Mouse (Mus musculus) telencephalon, adult 2 months (tissue): Measurements from ENCODE around the gene Abl1.

ENCODE experiments used
- DNase-seq: peaks from one replicate; pipeline ENCODE4 v3.0.0-alpha.2; 2011; ENCODE audit warnings: low read depth, low spot score

Abl1 gene

GRCm38 (mm10) chr2:31689045-31689444 lies 869 bp downstream of the Abl1 start:
- DNase-seq, result no peak

DNA sequence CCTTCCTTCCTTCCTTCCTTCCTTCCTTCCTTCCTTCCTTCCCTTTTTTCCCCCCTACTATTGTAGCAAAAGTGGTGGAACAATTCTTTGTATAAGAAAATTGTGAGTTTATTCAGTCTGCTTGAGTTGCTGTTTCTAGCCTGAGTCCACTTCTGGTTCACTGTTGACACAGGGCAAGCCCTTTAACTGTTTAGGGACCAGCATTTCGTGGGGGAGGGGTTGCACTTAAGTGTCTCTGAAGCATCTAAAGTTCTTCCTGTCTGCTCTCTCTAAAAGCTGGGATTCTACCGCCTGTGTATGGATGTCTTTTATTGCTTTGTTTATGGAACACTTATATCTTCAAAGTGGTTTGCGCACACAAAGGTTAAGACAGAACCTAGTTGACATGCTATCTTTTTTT lies 1.9 kb downstream of the Abl1 start:
- no peak for DNase-seq

- DNase-seq, result no peak
Observed at GRCm38 (mm10) chr2:31698209-31698608, 10.0 kb downstream of the Abl1 start.

DNA sequence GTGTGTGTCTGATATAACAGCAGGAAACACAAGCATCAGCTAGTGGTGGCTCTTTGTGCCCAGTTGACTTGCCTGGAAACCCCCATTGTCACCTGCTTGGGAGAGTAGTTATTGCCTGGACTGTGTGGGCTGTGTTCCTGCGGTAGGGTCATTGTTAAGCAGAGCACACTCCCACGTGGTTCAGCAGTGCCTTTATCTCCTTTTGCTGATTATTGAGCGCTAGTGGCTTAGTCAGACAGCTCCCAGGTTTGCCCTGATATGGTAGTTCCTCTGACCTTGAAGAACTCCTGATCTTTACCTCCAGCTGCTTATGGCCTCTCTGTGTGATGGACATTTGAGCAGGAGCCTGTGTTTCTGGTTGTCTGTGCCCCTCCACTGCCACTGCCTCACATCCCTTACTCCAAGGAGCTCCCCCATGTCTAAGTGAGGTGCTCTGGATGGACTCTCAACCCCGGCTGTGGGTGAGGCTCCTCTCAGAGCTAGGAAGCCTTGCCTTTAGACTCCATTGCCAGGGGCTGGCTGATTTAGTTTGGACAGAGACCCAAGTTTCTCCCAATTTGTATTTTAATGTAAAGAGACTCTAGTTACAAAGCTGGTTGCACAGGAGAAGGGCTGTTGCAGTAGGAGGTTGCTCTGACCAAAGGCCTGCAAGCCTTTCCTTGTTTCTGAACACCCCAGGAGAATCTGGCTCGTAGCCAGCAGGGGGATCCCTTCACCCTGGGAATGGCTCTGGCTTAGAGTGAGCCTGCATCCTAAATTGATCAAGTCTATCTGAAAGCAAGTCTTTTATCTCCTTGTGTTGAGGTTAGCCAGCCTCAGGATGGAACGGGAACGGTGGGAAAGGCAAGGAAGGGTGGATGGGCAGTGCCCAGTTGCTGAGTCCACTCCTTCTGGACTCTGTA lies 12.6 kb downstream of the Abl1 start:
- no peak for DNase-seq

DNA sequence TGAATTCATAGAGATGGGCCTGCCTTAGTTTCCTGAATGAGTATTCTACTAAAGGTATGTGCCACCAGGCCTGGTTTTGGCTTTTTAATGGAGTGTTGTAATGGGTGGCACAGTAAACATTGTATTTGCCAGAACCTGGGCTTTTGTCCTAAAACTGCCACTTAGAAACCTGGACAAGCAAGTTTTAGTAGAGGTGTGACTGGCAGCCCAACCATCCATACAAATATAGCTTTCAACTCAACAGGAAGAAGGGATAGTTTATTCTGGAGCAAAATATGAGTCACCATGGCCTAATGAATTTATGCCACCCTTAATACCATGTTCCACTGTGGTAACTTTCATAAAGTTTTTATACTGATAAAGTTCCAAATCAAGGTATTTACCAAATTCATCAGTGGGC lies 15.1 kb downstream of the Abl1 start:
- no peak for DNase-seq

GRCm38 (mm10) chr2:31705914-31706313 lies 17.7 kb downstream of the Abl1 start:
- no peak for DNase-seq

- DNase-seq, result no peak
Observed at GRCm38 (mm10) chr2:31706531-31706930, 18.4 kb downstream of the Abl1 start.

DNA sequence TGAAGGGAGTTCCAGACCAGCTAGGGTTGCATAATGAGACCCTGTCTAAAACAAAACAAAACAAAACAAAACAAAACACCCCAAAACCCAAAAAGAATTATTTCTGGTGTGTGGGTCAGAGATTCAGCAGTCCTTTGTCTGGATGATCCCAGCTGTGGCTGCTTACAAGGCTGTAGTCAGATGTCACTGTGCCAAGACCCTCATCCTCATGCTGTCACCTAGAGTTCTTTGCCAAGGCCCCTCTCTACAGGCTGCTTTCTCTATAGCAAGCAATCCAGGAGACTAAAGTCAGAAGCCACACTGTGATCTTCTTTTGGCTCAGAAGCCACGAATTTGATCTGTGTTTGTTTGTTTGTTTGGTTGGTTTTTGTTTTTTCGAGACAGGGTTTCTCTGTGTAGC lies 24.5 kb downstream of the Abl1 start:
- DNase-seq, result no peak

- DNase-seq, result no peak
Observed at GRCm38 (mm10) chr2:31713813-31714212, 25.6 kb downstream of the Abl1 start.

- DNase-seq, result no peak
Observed at GRCm38 (mm10) chr2:31714780-31715179, 26.6 kb downstream of the Abl1 start.

DNA sequence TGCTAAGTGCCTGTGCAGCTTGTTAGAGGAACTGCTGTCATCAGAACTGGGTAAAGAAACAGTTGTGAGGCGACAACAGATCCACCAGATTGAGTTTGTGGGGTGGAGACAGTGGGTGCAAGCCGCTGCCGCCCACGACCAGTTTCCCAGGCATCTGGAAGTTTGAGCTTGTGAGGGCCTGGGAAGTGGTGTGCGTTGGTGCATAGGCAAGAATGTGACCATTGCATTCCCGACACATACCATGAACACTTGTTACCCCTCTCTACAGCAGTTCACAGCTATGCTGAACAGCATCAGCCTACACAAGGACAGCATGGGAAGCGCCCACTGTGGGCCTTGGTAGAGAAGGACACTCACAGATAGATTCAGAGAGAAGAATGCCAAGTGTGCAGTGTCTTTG lies 27.8 kb downstream of the Abl1 start:
- DNase-seq, result peak; percentile 66

DNA sequence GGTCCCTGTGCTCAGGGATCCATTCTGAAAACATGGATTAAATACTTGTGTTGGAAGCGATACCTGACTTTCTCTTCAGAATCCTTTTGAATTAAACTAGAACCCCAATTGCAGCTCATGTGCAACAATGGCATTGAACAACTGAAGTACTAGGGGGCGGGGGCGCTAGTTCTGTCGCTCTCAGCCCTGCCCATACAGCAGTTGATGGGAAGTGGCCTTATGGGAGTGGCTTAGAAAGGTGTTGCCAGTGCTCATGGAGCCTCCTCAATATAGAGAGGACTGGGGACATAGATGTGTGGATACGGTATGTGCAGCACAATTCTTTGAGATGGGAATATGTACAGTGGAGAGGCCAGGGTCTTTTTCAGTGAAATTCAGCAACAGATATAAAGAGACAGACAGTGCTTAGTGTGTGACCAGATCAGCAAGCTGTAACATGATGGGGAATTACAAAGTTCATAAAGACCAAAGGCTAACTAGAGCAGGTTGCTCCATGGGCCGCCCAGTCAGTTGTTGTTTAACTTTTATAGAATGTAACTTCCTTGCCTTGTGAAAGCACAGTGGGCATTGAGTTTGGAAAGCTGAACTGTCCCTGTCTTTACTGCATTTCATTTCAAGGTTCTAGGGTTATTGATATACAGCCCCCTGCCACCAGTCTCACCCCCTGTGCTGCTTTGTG lies 31.2 kb downstream of the Abl1 start:
- no peak for DNase-seq

GRCm38 (mm10) chr2:31719944-31720343 lies 31.8 kb downstream of the Abl1 start:
- DNase-seq, result no peak

GRCm38 (mm10) chr2:31720783-31721182 lies 32.6 kb downstream of the Abl1 start:
- DNase-seq, result no peak

- DNase-seq, result no peak
Observed at GRCm38 (mm10) chr2:31724730-31725490, 36.7 kb downstream of the Abl1 start.

DNA sequence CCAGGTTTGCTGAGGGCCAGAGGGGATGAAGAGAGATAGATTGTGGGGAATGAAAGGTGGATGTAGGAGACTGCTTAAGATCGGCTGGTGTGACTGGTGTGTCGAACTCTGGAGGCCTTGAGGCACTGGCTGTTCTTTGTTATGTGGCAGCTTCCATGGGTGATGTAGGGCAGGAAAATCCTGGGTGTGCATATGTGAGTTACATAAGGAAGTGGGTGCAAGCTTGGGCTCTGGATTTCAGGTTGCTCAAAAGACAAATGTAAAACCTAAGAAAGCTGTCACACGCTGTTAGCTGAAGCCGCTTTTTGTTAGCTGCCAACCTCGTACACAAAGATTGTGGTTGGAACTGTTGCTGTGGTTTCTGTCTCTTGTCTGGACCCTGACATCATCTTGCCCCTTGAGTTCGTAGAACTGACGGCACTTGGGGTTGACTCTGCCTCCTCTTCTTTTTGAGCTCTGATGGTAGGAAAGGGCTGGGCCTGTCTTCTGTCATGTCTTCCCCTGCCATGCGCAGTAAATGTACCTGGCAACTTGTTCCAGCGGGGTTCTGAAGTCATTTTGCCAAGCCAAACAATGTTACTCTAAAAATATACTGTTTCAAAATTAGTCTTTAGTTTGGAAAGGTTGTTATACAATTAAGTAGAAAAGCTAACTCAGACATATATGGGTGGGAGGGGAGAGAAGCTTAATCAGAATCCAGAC lies 39.6 kb downstream of the Abl1 start:
- peak; percentile 62 for DNase-seq

DNA sequence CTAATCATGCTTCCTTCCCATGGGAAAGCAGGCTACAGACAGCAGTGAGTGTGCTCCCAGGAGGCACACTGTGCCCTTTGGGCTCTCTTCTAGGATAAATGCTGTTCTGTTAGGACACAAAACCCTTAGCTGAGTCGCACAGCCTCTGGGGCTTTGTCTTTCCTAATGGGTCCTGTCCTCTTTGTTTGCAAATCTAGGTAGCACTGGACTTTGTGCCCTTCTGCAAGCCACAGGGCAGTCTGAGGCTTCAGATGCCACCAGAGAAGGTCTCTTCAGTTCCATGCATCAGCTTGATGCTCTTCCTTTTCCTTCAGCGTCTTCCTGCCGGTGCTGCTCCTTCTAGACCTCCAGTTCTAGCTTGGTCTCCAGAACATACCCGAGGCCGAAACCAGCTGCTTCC lies 42.5 kb downstream of the Abl1 start:
- DNase-seq, result no peak

GRCm38 (mm10) chr2:31732497-31732896 lies 44.3 kb downstream of the Abl1 start:
- DNase-seq, result no peak

- DNase-seq, result no peak
Observed at GRCm38 (mm10) chr2:31733558-31733957, 45.4 kb downstream of the Abl1 start.

GRCm38 (mm10) chr2:31739041-31739440 lies 50.9 kb downstream of the Abl1 start:
- DNase-seq, result no peak

DNA sequence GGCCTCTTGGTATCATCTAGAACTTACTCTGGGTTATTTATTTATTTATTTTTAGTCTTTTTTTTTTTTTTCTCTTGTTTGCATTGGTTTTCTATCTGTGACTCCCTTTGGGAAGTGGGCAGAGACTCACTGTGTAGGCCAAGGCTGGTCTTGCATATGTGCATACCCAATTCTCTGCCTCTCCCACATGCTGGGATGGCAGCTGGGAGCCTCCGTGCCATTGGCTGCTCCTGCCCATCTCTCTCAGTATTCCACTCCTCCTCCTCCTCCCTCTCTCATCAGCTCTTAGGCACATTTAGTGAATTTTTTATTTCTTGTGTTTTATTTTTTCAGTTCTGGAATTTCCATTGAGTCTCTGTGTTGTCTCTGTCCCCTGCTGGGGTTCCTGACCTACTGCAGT lies 53.6 kb downstream of the Abl1 start:
- no peak for DNase-seq

GRCm38 (mm10) chr2:31742134-31742533 lies 54.0 kb downstream of the Abl1 start:
- DNase-seq, result no peak
